Mouse (Mus musculus) lung, adult 10 weeks (tissue): ENCODE measurements around the gene Kif11. TPM values are rescaled to one million over a fixed set of nuclear protein-coding genes. Genes with fewer than 3 reads are reported as not detected.

Experiments used
- polyA plus RNA-seq: library from polyadenylated mRNA; stranded (reverse); fragments of 350-450 nt; fragmentation: Illumina TruSeq; extraction: RNeasy Lipid Tissue Mini Kit (QIAGEN cat#74804); gene quantifications from one replicate; pipeline ENCODE4 v1.2.3, GENCODE M21; 2014; ENCODE audit warnings: low read depth, low replicate concordance; ENCODE audit not compliant: insufficient read depth

The Kif11 gene
- 0.71 TPM for polyA plus RNA-seq

GRCm38 (mm10) chr19:37375755-37376615 lies at the start of gene Kif11:
Gene Kif11, plus strand, starts transcription at chr19:37376403.

GRCm38 (mm10) chr19:37337752-37338151 lies 38.5 kb upstream of the Kif11 start, which contains the start of gene Ide:
Gene Ide, minus strand, starts transcription at chr19:37337852.

GRCm38 (mm10) chr19:37434263-37434951 lies 58.2 kb downstream of the Kif11 start, which contains the start of gene Hhex:
Gene Hhex, plus strand, starts transcription at chr19:37434810.

Other genes starting within 250 kb of the Kif11 start
- 41.1 TPM for gene March5, start 168.9 kb upstream of the Kif11 start, polyA plus RNA-seq
- gene Cpeb3, start 167.8 kb upstream of the Kif11 start, polyA plus RNA-seq: 2.4 TPM
- gene Ide, start 38.6 kb upstream of the Kif11 start, polyA plus RNA-seq: 10.7 TPM
- gene Hhex, start 58.4 kb downstream of the Kif11 start, polyA plus RNA-seq: 16.3 TPM
- gene Exoc6, start 174.0 kb downstream of the Kif11 start, polyA plus RNA-seq: 11.3 TPM